Comparison of ENCODE assay signal across 16 mouse cellular contexts in the genomic region with DNA sequence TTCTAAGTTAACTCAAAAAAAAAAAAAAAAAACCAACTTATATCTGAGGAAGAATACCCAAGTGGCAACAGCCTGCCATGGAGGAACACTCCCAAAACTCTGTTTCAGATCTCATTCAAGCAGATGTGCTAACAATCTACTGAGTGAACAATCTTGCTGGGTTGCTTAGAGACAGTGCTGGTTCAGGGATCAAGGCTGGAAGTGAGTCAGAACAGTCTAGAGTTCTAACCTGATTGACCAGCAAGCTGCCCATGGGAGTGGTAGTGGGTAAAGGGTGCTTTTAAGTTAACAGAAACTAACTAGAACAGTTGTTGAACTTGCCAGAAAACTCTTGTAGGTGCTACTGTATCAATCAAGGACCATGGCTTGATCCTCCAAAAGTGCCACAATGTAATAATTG.
"Had no signal": no experiment of that assay in that cellular context is flagged by ENCODE, and none has a peak within 500 bp of the region (broad histone marks: within the 10 kb centered on the region; RNA-seq: fewer than 3 reads in every experiment).

No protein-coding gene starts in this region.

- H3K9ac ChIP-seq: lung, embryonic 15.5 days; midbrain, embryonic 13.5 days; midbrain, embryonic 15.5 days; neural tube, embryonic 12.5 days; stomach, embryonic 15.5 days had no signal

- H3K4me2 ChIP-seq: lung, embryonic 15.5 days; midbrain, embryonic 11.5 days; midbrain, embryonic 13.5 days; midbrain, embryonic 15.5 days; neural tube, embryonic 12.5 days; stomach, embryonic 15.5 days had no signal

- H3K9me3 ChIP-seq: lung, embryonic 15.5 days; megakaryocyte, embryonic 14.5 days; midbrain, embryonic 13.5 days; midbrain, embryonic 15.5 days; neural tube, embryonic 12.5 days; stomach, embryonic 15.5 days had no signal

- DNase-seq: lung, adult 2 months; lung, postnatal 14 days; right cerebral cortex, postnatal 14 days; thymus, adult 2 months; thymus, postnatal 25 days; thymus, postnatal 4 days had no signal

- H3K27ac ChIP-seq: lung, embryonic 15.5 days; macrophage; midbrain, embryonic 13.5 days; midbrain, embryonic 15.5 days; neural tube, embryonic 12.5 days; stomach, embryonic 15.5 days; stomach, postnatal 0 days had no signal

- ATAC-seq: lung, postnatal 0 days; midbrain, embryonic 13.5 days; midbrain, embryonic 15.5 days had no signal

- H3K27me3 ChIP-seq: lung, embryonic 15.5 days; megakaryocyte, embryonic 14.5 days; midbrain, embryonic 13.5 days; midbrain, embryonic 15.5 days; neural tube, embryonic 12.5 days; stomach, embryonic 15.5 days had no signal

- H3K36me3 ChIP-seq: lung, embryonic 15.5 days; midbrain, embryonic 13.5 days; midbrain, embryonic 15.5 days; neural tube, embryonic 12.5 days; stomach, embryonic 15.5 days had no signal

- H3K4me1 ChIP-seq: lung, embryonic 15.5 days; midbrain, embryonic 13.5 days; midbrain, embryonic 15.5 days; neural tube, embryonic 12.5 days; stomach, embryonic 15.5 days had no signal

- H3K4me3 ChIP-seq: lung, embryonic 15.5 days; megakaryocyte, embryonic 14.5 days; midbrain, embryonic 13.5 days; midbrain, embryonic 15.5 days; neural tube, embryonic 12.5 days; stomach, embryonic 15.5 days had no signal
